Mouse (Mus musculus) CH12.LX (cell line): ENCODE results near the gene Sbf2. TPM values are rescaled to one million over a fixed set of nuclear protein-coding genes. Genes with fewer than 3 reads are reported as not detected.

Experiments
- DNase-seq: peaks from one replicate; pipeline ENCODE4 v3.0.0-alpha.2; 2013; ENCODE audit errors: extremely low read depth
- H3K27ac ChIP-seq: 2 replicates; pipeline ENCODE4 v1.5.1; 2012; ENCODE audit warnings: low read depth, mild to moderate bottlenecking, control low read depth, moderate library complexity; ENCODE audit not compliant: insufficient read depth
- H3K27me3 ChIP-seq: replicated peaks from 2 replicates; pipeline ENCODE3; 2012; ENCODE audit warnings: inconsistent platforms
- H3K36me3 ChIP-seq, 2 experiments: replicated peaks in 1 of 2; 2 replicates each; pipeline versions ENCODE3 to v1.6.1; 2012; ENCODE audit warnings: inconsistent platforms in 1 of 2, low read length in 1 of 2, mild to moderate bottlenecking in 1 of 2, mixed read lengths in 1 of 2, moderate library complexity in 1 of 2; ENCODE audit not compliant: control insufficient read depth in 1 of 2, insufficient read depth in 1 of 2
- H3K4me1 ChIP-seq, 2 experiments: 2 replicates each; pipeline ENCODE4 v1.6.1; 2012; ENCODE audit warnings: inconsistent platforms in 1 of 2, moderate library complexity in 1 of 2; ENCODE audit not compliant: insufficient read depth in 2 of 2, control insufficient read depth in 1 of 2
- H3K4me2 ChIP-seq: 2 replicates; pipeline ENCODE4 v1.6.1; 2012; ENCODE audit warnings: low read depth, mild to moderate bottlenecking, control low read depth; ENCODE audit not compliant: poor library complexity, insufficient read depth, severe bottlenecking
- H3K4me3 ChIP-seq, 3 experiments: fragments of 150-350 bp in 1 of 3; sonication (generic) in 1 of 3; replicated peaks in 1 of 3; 2 replicates each; pipeline versions ENCODE3 to v1.5.1; 2011 to 2012; ENCODE audit warnings: low read depth in 2 of 3, low read length in 2 of 3, mild to moderate bottlenecking in 2 of 3, moderate library complexity in 2 of 3, control low read depth in 1 of 3, improper control_type of control experiment in 1 of 3, inconsistent platforms in 1 of 3, mixed read lengths in 1 of 3; ENCODE audit not compliant: poor library complexity in 1 of 3
- H3K79me2 ChIP-seq: replicated peaks from 2 replicates; pipeline ENCODE4 v1.6.1; 2012; ENCODE audit warnings: mild to moderate bottlenecking, moderate library complexity; ENCODE audit not compliant: control insufficient read depth, poor library complexity, insufficient read depth, severe bottlenecking; ENCODE audit errors: extremely low read depth
- H3K9ac ChIP-seq: 2 replicates; pipeline ENCODE4 v1.6.1; 2012; ENCODE audit warnings: low read depth, mild to moderate bottlenecking, control low read depth, moderate library complexity; ENCODE audit not compliant: insufficient read depth
- H3K9me3 ChIP-seq: replicated peaks from 2 replicates; pipeline ENCODE3; 2012; ENCODE audit warnings: low read length, inconsistent platforms, mixed read lengths
- ELF1 ChIP-seq: IDR thresholded peaks from 2 replicates; pipeline ENCODE4 v1.6.1; 2014; ENCODE audit warnings: low read depth, mild to moderate bottlenecking, inconsistent platforms, low read length, improper control_type of control experiment
- EP300 ChIP-seq: IDR thresholded peaks from 2 replicates; pipeline ENCODE4 v1.6.1; 2011; ENCODE audit warnings: low read length, improper control_type of control experiment
- HCFC1 ChIP-seq: IDR thresholded peaks from 2 replicates; pipeline ENCODE4 v1.6.1; 2012; ENCODE audit warnings: low read depth, mild to moderate bottlenecking, inconsistent platforms, low read length, improper control_type of control experiment
- IRF4 ChIP-seq: IDR thresholded peaks from 2 replicates; pipeline ENCODE4 v1.6.1; 2014; ENCODE audit warnings: low read depth, mild to moderate bottlenecking, inconsistent platforms, low read length, improper control_type of control experiment
- JUN ChIP-seq: IDR thresholded peaks from 2 replicates; pipeline ENCODE4 v1.6.1; 2011; ENCODE audit warnings: low read depth, mild to moderate bottlenecking, low read length, improper control_type of control experiment, moderate library complexity; ENCODE audit not compliant: insufficient read depth
- JUND ChIP-seq: conservative IDR thresholded peaks from 2 replicates; pipeline ENCODE4 v1.6.1; 2011; ENCODE audit warnings: low read depth, low read length, improper control_type of control experiment
- KAT2A ChIP-seq: IDR thresholded peaks from 2 replicates; pipeline ENCODE4 v1.6.1; 2012; ENCODE audit warnings: low read length, improper control_type of control experiment, inconsistent platforms; ENCODE audit not compliant: insufficient replicate concordance
- MAFK ChIP-seq: IDR thresholded peaks from 2 replicates; pipeline ENCODE4 v1.6.1; 2011; ENCODE audit warnings: low read length, improper control_type of control experiment; ENCODE audit not compliant: insufficient replicate concordance
- MAZ ChIP-seq: IDR thresholded peaks from 2 replicates; pipeline ENCODE4 v1.6.1; 2012; ENCODE audit warnings: low read depth, mild to moderate bottlenecking, inconsistent platforms, low read length, improper control_type of control experiment, moderate library complexity
- MYC ChIP-seq: IDR thresholded peaks from 2 replicates; pipeline ENCODE4 v1.6.1; 2011; ENCODE audit warnings: low read depth, mild to moderate bottlenecking, improper control_type of control experiment, low read length
- NRF1 ChIP-seq: IDR thresholded peaks from 2 replicates; pipeline ENCODE4 v1.6.1; 2014; ENCODE audit warnings: low read depth, mild to moderate bottlenecking, inconsistent platforms, low read length, improper control_type of control experiment, moderate library complexity
- POLR2AphosphoS2 ChIP-seq: IDR thresholded peaks from 2 replicates; pipeline ENCODE4 v1.6.1; 2011; ENCODE audit warnings: low read depth, low read length, improper control_type of control experiment
- RAD21 ChIP-seq: IDR thresholded peaks from 2 replicates; pipeline ENCODE4 v1.6.1; 2011; ENCODE audit warnings: low read depth, mild to moderate bottlenecking, low read length, improper control_type of control experiment, moderate library complexity
- SIN3A ChIP-seq: IDR thresholded peaks from 2 replicates; pipeline ENCODE4 v1.6.1; 2012; ENCODE audit warnings: low read length, improper control_type of control experiment, inconsistent platforms
- SMC3 ChIP-seq: IDR thresholded peaks from 2 replicates; pipeline ENCODE4 v1.6.1; 2011; ENCODE audit warnings: low read depth, low read length, improper control_type of control experiment
- TCF12 ChIP-seq: IDR thresholded peaks from 2 replicates; pipeline ENCODE4 v1.6.1; 2014; ENCODE audit warnings: low read depth, mild to moderate bottlenecking, inconsistent platforms, low read length, improper control_type of control experiment
- UBTF ChIP-seq: IDR thresholded peaks from 2 replicates; pipeline ENCODE4 v1.6.1; 2012; ENCODE audit warnings: low read depth, mild to moderate bottlenecking, inconsistent platforms, low read length, improper control_type of control experiment, moderate library complexity
- USF1 ChIP-seq: IDR thresholded peaks from 2 replicates; pipeline ENCODE4 v1.6.1; 2014; ENCODE audit warnings: low read depth, mild to moderate bottlenecking, inconsistent platforms, low read length, improper control_type of control experiment
- USF2 ChIP-seq: conservative IDR thresholded peaks from 2 replicates; pipeline ENCODE4 v1.6.1; 2011; ENCODE audit warnings: low read depth, low read length, improper control_type of control experiment
- ZKSCAN1 ChIP-seq: IDR thresholded peaks from 2 replicates; pipeline ENCODE4 v1.6.1; 2012; ENCODE audit warnings: low read depth, inconsistent platforms, low read length, improper control_type of control experiment, borderline replicate concordance
- ZMIZ1 ChIP-seq: IDR thresholded peaks from 2 replicates; pipeline ENCODE4 v1.6.1; 2012; ENCODE audit warnings: low read depth, mild to moderate bottlenecking, inconsistent platforms, low read length, improper control_type of control experiment
- dilution Hi-C: fragments of 300-500 bp; cut with MboI; formaldehyde crosslinking; loops from 2 replicates; pipeline ENCODE4 v1.14.3; 2020; ENCODE audit warnings: low sequenced_read_pairs; ENCODE audit not compliant: extremely low pct_unique_long_range_greater_than_20kb, extremely low pct_ligation_motif_present
- in situ Hi-C: fragments of 300-500 bp; cut with MboI; formaldehyde crosslinking; loops from 3 replicates; pipeline ENCODE4 v1.14.3; 2019; ENCODE audit warnings: low sequenced_read_pairs, low pct_ligation_motif_present, low pct_unique_long_range_greater_than_20kb, mixed read lengths
- polyA plus RNA-seq: library from polyadenylated mRNA; unstranded; fragments of >175 nt; gene quantifications from 2 replicates; pipeline ENCODE4 v1.2.1, GENCODE M21; 2012; ENCODE audit warnings: low read depth; ENCODE audit not compliant: insufficient read length
- total RNA-seq, 2 experiments: library from RNA; depleted of rRNA; stranded (reverse); fragments of 300-350 nt in 1 of 2; fragments of >200 nt in 1 of 2; gene quantifications; 2 replicates each; pipeline ENCODE4 v1.2.3; 2012 to 2014

Sbf2 gene
- total and polyA plus RNA-seq, 3 experiments: 9.5 to 21.5 (median 11.4) TPM

DNA sequence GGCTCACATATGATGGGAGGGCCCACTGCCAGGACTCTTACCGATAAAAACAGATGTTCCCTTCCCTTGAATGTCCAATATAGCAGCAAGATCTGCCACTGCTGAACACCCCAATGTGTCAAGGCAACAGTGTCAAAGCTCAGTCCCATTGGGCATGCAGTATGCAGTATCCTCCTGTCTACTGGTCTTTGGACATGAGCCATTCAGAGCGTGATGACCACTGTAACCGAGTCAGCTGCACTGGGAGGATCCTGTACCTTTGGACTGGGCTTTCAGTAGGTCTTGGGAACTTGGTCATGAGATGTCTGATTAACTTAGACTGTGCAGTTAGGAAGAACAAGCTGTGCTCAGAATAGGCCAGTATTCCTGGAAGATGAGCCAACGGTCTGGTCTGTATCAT, 309.2 kb downstream of the Sbf2 start:
- dilution Hi-C loops (no loop called here), in situ Hi-C loops (no loop called here)
- peaks cover 15 to 42% of the 10 kb centered on the region in 2 experiments for H3K36me3 ChIP-seq
- H3K4me2 ChIP-seq: no peak overlapping the region
- H3K4me3 ChIP-seq: no peak overlapping the region
- H3K4me1 ChIP-seq: peaks cover 0 to 22% of the 10 kb centered on the region in 2 experiments; a peak in 2 of 4 replicates
- H3K9me3 ChIP-seq: no peaks in the 10 kb centered on the region
- no peaks in the 10 kb centered on the region for H3K27me3 ChIP-seq
- no peaks in the 10 kb centered on the region for H3K79me2 ChIP-seq
- TF ChIP-seq RAD21 (no peak), HCFC1 (no peak), USF1 (no peak), MYC (no peak), UBTF (no peak), IRF4 (no peak), ZMIZ1 (no peak), SIN3A (no peak), MAZ (no peak), ZKSCAN1 (no peak), NRF1 (no peak), SMC3 (no peak), EP300 (no peak), KAT2A (no peak), JUN (no peak), POLR2AphosphoS2 (no peak), ELF1 (no peak), JUND (no peak)
- H3K27ac ChIP-seq: no peak overlapping the region
- no peak overlapping the region for H3K9ac ChIP-seq
- DNase-seq: no peak

DNA sequence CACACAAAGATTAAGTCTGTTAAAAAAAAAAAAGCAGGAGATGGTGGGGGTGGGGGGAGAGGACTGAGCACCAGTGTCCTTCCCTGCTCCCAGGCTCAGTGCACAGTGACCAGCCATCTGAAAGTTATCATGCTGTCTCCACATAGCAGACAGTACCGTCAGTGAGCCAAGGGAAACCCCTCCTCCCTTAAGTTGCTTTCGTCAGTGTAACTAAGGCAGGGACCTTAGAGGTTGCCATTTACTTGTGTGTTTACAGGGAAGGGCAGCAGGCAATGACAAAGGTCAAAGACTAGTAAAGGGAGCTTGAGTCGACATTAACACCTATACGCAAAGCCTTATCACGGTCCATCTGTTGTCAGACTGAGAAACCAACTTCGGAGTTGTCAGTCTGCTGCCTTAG, 311.8 kb downstream of the Sbf2 start:
- Histone ChIP-seq H3K79me2 (no peaks in the 10 kb centered on the region), H3K9ac (no peak overlapping the region), H3K4me2 (no peak overlapping the region), H3K4me1 (peaks cover 0 to 19% of the 10 kb centered on the region in 2 experiments; a peak in 2 of 4 replicates), H3K27ac (no peak overlapping the region), H3K9me3 (no peaks in the 10 kb centered on the region), H3K36me3 (peaks cover 0 to 21% of the 10 kb centered on the region in 2 experiments), H3K4me3 (no peak overlapping the region), H3K27me3 (no peaks in the 10 kb centered on the region)
- dilution Hi-C loops: no loop called here
- in situ Hi-C loops: no loop called here
- no peak for TF ChIP-seq MAFK
- TF ChIP-seq USF2: no peak
- no peak for TF ChIP-seq TCF12
- TF ChIP-seq EP300: no peak
- DNase-seq: no peak
